Mouse (Mus musculus): Measurements from ENCODE around the gene Mrtfb. TPM values are rescaled to one million over a fixed set of nuclear protein-coding genes. Genes with fewer than 3 reads are reported as not detected.

Gene Mrtfb
- total RNA-seq, 2 experiments from 2014 or later, result 23.3 to 33.0 TPM

DNA sequence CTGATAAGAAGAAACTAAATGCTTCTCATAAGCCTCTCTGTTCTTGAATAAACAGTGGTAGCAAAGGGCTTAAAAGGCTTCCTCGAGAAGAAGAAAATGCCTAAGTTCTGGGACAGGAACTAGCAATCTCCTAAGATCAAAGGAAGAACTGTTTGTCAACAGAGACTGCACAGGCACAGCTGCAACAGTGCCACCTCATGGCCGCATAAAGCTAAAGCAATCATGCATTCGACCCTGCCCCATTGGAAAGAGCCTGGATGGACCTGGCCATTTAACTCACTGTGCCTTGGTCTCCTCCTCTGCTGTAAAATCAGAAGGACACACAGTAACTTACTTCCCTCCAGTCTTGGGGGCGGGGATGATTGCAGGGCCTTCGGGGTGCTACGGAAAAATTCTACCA is 184.2 kb downstream of the Mrtfb start:
- H3K27ac ChIP-seq, result no peak overlapping the region
- intact Hi-C loops (cut with DNase I), result loop anchor here (1.0 kb wide), 1 partner anchor 323 kb away; no protein-coding TSS in a partner anchor
- H3K4me3 ChIP-seq, result no peak overlapping the region
- peak; percentile 69 for DNase-seq
- peak; percentile 89 for TF ChIP-seq CTCF (IDR thresholded peaks at IDR 0.05)

DNA sequence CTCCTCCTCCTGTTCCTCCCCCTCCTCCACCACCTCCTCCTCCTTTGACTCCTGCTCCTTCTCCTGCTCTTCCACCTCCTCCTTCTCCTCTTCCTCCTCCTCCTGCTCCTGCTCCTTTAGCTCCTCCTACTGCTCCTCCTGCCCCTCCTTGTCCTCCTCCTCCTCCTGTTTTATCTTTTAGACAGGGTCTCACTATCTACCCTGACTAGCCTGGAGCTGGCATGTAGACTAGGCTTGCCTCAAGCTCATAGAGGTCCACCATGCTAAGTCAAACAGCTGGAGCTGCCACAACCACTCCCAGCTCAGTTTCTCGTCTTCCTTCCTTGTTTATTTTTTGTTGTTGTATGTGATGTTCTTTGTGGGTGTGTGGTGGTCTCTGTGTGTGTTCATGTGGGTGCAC is 187.5 kb downstream of the Mrtfb start:
- intact Hi-C loops (cut with DNase I), result no loop called here
- no peak overlapping the region for H3K4me3 ChIP-seq
- no peak overlapping the region for H3K27ac ChIP-seq
- TF ChIP-seq CTCF (IDR thresholded peaks at IDR 0.05), result no peak
- no peak for DNase-seq

DNA sequence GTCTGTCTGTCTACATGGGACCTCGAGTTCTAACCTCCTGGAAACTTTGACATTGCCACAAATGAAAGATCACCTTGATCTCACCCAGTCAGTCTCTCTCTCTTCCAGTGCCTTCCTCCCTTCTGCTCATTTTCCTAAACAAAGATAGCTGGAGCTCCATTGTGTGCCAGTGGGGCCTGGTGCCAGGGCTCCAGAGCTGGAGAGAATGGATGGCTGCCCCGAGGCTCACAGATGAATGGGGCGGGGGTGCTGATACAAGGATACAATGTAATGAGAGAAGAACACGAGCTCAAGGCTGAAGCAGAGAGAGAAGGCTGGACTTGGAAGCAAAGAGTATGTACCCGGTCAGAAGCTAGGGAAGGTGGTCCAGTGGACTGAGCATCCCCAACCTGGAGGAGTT is 189.2 kb downstream of the Mrtfb start:
- Histone ChIP-seq H3K27ac (no peak overlapping the region), H3K4me3 (no peak overlapping the region)
- no peak for DNase-seq
- TF ChIP-seq CTCF (IDR thresholded peaks at IDR 0.05), result no peak
- intact Hi-C loops (cut with DNase I), result loop anchor here (5.0 kb wide), 1 partner anchor 87 kb away; no protein-coding TSS in a partner anchor

DNA sequence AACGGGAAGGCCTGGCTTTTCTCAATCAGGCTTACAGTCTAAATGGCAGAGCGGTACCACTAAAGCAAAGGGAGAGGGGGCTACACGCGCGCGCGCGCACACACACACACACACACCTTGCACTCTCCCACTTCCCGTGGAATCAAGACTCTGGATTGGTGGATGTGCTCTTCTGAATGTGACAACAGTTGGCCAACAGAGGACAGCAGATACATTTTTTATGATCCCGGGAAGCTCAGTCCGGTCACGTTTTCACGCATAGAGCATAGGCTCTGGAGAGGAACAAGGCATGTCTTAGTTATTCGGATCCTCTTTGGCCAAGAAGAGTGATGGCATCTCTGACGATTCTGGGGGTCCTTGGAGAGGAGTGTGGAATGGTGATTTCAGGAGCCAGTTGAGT is 190.2 kb downstream of the Mrtfb start:
- peak overlapping the region; percentile 66 for H3K27ac ChIP-seq
- intact Hi-C loops (cut with DNase I), result loop anchor here (2.0 to 5.0 kb wide), 2 partner anchors 86 to 136 kb away; no protein-coding TSS in a partner anchor
- peak; percentile 54 for TF ChIP-seq CTCF (IDR thresholded peaks at IDR 0.05)
- peak overlapping the region; percentile 97 for H3K4me3 ChIP-seq
- DNase-seq, result no peak

DNA sequence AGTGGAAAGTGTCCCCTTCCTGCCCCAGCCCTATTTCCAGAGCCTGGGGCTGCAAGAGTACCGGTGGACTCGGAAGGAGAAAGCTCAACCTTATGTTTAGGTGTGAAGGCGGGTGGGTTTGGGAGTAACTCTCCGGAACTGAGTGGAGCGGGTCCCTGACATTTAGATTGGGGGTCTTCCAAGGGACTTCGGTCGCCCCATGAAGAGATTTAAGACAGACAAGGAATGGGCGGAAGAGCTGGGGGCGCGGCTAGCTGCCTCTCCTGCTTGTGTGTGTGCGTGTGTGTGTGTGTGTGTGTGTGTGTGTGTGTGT is 190.6 kb downstream of the Mrtfb start:
- no peak for TF ChIP-seq CTCF (IDR thresholded peaks at IDR 0.05)
- intact Hi-C loops (cut with DNase I), result loop anchor here (2.0 to 5.0 kb wide), 2 partner anchors 85 to 136 kb away; no protein-coding TSS in a partner anchor
- Histone ChIP-seq H3K27ac (peak overlapping the region; percentile 66), H3K4me3 (peak overlapping the region; percentile 97)
- no peak for DNase-seq

DNA sequence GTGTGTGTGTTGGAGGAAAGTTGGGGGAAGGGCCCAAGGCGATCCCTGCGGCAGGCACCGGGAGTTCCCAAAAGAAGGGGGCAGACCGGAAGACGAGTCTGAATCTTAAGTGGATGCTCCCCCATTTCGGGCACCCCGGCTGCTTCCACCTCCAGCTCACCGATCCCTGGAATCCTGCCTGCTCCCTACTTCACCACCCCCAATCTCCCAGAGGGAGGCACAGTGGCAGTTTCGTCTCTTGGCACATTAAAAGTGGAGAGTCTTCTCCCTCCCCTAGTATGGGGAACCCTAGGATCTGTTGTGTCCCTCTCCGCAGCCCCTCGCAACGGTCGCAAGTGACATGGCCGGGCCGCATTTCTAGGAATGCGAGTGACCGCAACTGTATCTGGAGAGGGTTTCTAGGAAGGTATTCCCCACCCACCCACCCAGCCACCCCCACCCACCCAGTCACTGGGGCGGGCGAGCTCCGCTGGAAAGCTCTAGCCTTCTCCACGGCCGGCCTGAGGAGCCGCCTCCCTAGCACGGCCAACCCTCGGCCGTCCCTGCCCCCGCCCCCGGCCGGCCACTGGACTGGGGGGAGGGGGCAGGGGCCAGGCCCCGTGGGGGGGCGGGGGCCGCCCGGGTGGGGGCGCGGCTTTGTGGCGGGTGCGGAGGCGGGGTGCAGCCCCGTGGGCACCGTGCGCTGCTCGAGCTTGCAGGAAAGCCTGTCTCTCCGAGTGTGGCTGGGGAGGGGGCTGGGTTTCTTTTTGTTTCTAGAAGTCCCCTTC is 191.2 kb downstream of the Mrtfb start:
- no peak for TF ChIP-seq CTCF (IDR thresholded peaks at IDR 0.05)
- intact Hi-C loops (cut with DNase I), result loop anchor here (2.0 to 5.0 kb wide), 2 partner anchors 85 to 135 kb away; no protein-coding TSS in a partner anchor
- peak overlapping the region; percentile 92 for H3K27ac ChIP-seq
- H3K4me3 ChIP-seq, result peak overlapping the region; percentile 97
- peak; percentile 82 for DNase-seq

DNA sequence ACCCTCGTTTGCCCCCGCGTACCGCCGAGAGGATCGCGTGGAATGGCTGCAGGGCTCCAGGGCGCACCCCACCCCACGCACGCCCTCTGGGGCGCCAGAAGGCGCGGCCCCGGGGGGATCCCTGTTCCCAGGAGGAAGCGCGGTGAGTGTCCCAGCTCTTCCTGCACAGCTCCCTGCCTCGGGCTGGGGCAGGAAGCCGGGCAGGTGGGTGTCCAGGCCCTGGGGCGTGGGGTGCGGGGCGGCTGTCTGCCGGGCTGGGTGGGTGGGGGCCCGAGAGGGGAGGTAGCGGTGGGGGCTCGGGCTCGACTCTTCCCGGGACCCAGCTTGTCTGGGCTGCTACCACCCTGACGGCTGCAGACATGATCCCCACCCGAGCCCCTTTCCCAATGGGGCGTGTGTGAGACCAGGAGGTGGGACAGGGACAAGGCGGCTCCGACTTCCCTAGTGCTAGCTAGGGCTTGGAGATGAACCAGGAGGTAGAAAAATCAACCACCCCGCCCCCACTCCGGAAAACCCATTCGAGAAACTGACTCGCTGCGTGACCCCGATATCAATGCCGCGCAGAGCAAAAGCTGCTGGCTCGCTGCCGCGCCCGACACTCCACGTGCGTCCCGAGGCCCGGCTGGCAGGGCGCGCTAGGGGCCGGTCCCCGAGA is 191.9 kb downstream of the Mrtfb start:
- H3K27ac ChIP-seq, result peak overlapping the region; percentile 92
- no peak for TF ChIP-seq CTCF (IDR thresholded peaks at IDR 0.05)
- H3K4me3 ChIP-seq, result peak overlapping the region; percentile 97
- intact Hi-C loops (cut with DNase I), result loop anchor here (5.0 kb wide), 1 partner anchor 84 kb away; no protein-coding TSS in a partner anchor
- peak; percentile 88 for DNase-seq

DNA sequence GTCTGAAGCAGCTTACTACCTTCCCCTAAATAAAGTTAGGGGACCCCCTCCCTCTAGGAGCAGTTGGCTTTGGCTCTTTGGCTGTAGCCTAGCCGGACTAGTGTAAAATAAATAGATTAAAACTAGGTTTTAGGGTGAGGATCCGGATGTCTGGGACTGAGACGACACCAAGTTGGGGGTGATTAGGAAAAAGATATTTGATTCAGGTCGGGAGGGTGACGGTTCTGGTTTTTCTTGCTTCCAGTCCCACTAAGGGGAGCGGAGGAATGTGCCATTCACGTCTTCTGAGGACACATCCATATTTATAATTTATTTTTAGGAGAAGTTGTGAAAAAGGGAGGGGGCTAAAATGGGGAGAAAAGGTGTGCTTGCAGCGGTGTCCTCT is 192.4 kb downstream of the Mrtfb start:
- intact Hi-C loops (cut with DNase I), result loop anchor here (5.0 kb wide), 1 partner anchor 84 kb away; no protein-coding TSS in a partner anchor
- TF ChIP-seq CTCF (IDR thresholded peaks at IDR 0.05), result no peak
- Histone ChIP-seq H3K4me3 (peak overlapping the region; percentile 97), H3K27ac (peak overlapping the region; percentile 92)
- no peak for DNase-seq

DNA sequence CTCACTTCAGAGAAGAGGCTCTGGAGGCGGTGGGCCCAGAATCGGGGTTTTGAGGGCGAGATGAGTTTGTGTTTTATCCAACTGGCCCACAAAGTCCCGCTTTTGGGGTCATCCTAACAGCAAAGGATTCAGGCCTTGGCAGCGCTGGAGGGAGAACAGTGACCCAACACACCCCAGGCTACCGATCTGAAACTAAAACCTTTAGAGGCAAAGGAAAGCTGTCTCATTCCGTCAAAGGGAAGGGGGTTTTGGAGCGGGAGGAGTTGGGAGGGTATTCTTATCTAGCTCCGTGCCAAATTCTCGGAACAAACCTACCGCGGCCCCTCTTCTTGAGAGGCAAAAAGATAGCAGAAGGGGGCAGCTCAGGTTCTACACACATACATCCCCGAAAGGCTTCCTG is 193.2 kb downstream of the Mrtfb start:
- intact Hi-C loops (cut with DNase I), result loop anchor here (5.0 kb wide), 1 partner anchor 83 kb away; no protein-coding TSS in a partner anchor

DNA sequence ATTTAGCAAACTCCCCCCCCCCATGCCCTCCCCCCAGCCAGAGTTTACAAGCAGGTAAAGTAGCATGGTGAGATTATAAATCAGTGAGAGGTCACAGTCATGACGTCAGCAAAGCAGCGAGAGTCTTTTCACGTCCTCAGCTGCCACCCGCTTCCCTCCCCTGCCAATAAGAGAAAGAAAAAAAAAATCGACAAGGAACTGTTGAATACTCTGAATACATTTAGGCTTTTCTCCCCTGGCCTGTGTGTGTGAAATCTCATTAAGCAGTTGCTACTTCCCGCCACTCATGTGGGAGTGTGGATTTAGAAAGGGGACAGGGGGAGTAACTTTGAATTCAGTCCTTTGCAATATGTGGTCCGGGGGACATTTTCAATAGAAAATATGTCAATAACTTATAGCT is 194.6 kb downstream of the Mrtfb start:
- Histone ChIP-seq H3K4me3 (no peak overlapping the region), H3K27ac (peak overlapping the region; percentile 92)
- DNase-seq, result no peak
- no peak for TF ChIP-seq CTCF (IDR thresholded peaks at IDR 0.05)
- intact Hi-C loops (cut with DNase I), result loop anchor here (5.0 kb wide), 1 partner anchor 36 kb away; no protein-coding TSS in a partner anchor

More for the DNA sequence above, 193.2 kb downstream of the Mrtfb start:
- Histone ChIP-seq H3K4me3 (peak overlapping the region; percentile 97), H3K27ac (peak overlapping the region; percentile 92)
- no peak for DNase-seq
- no peak for TF ChIP-seq CTCF (IDR thresholded peaks at IDR 0.05)

DNA sequence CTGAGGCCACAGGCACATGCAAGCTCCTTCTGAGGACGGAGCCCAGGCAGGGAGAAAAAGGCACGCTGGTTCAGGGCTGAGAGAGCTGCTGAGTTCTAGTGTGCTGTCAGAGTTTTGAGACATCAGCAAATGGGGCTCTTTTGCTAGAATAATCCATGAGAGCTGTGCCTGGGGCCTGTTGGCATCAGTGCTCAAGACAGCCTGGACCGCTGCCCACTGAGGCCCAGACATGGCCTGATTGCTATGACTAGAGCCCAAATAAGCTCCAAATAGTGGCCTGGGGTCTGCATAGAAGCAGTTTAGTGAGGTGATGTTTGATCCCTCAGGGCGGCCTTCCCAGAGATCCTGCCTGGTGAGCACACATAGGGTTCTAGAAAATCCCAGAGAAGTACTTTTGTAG is 195.7 kb downstream of the Mrtfb start:
- peak overlapping the region; percentile 92 for H3K27ac ChIP-seq
- DNase-seq, result peak; percentile 63
- no peak overlapping the region for H3K4me3 ChIP-seq
- no peak for TF ChIP-seq CTCF (IDR thresholded peaks at IDR 0.05)
- intact Hi-C loops (cut with DNase I), result loop anchor here (5.0 kb wide), 1 partner anchor 35 kb away; no protein-coding TSS in a partner anchor

DNA sequence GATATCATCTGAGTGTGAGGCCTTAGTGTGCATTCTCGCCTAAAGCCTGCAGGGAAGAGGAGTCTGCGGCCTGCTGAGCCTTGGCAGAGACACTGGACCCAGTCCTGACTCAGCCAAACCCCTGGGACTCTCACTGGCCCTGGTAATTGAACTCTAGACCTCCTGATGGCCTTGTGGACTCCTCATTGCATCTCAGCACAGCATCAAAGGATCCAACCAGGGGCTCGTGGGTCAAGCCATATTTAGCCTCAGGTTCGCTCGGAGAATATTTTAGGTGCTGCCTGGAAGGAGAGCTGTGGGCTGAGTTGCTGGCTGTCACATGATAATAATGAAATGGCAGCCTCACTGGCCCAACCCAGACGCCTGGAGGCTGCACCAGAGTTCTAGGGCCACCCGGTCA is 196.4 kb downstream of the Mrtfb start:
- Histone ChIP-seq H3K27ac (peak overlapping the region; percentile 92), H3K4me3 (no peak overlapping the region)
- DNase-seq, result peak; percentile 80
- intact Hi-C loops (cut with DNase I), result loop anchor here (5.0 kb wide), 1 partner anchor 35 kb away; no protein-coding TSS in a partner anchor
- no peak for TF ChIP-seq CTCF (IDR thresholded peaks at IDR 0.05)

Data from gastrocnemius, adult 2 months (tissue).